Mouse (Mus musculus) limb, embryonic 12.5 days (tissue): ENCODE results near the gene Nwd2. TPM values are rescaled to one million over a fixed set of nuclear protein-coding genes. Genes with fewer than 3 reads are reported as not detected.

Source experiments
- ATAC-seq: fragments of 200-750 bp; cut with Nextera tagmentation; 2 replicates; pipeline ENCODE4 v1.8.0; 2017; ENCODE audit warnings: low read depth, moderate TSS enrichment; ENCODE audit not compliant: insufficient number of reproducible peaks, insufficient read depth, low FRiP score, low TSS enrichment
- H3K27ac ChIP-seq: fragments of 300-500 bp; sonication (generic); 2 replicates; pipeline ENCODE4 v1.5.1; 2016; ENCODE audit warnings: mild to moderate bottlenecking, moderate library complexity
- H3K27me3 ChIP-seq: fragments of 300-500 bp; sonication (generic); 2 replicates; pipeline ENCODE4 v1.6.1; 2016; ENCODE audit warnings: mild to moderate bottlenecking, moderate library complexity
- H3K36me3 ChIP-seq: fragments of 300-500 bp; sonication (generic); 2 replicates; pipeline ENCODE4 v1.6.1; 2016; ENCODE audit warnings: mild to moderate bottlenecking, moderate library complexity
- H3K4me1 ChIP-seq: fragments of 300-500 bp; sonication (generic); replicated peaks from 2 replicates; pipeline ENCODE4 v1.6.1; 2016
- H3K4me2 ChIP-seq: fragments of 300-500 bp; sonication (generic); 2 replicates; pipeline ENCODE4 v1.6.1; 2016; ENCODE audit warnings: mild to moderate bottlenecking, moderate library complexity
- H3K4me3 ChIP-seq: fragments of 300-500 bp; sonication (generic); replicated peaks from 2 replicates; pipeline ENCODE4 v1.5.1; 2016; ENCODE audit warnings: mild to moderate bottlenecking
- H3K9ac ChIP-seq: fragments of 300-500 bp; sonication (generic); replicated peaks from 2 replicates; pipeline ENCODE4 v1.6.1; 2016; ENCODE audit warnings: mild to moderate bottlenecking, moderate library complexity
- H3K9me3 ChIP-seq: fragments of 300-500 bp; sonication (generic); 2 replicates; pipeline ENCODE4 v1.6.1; 2016; ENCODE audit warnings: mild to moderate bottlenecking, moderate library complexity
- WGBS: fragments of 180-500 bp; shearing (Covaris S2); methylation state at CpG from one replicate; pipeline ENCODE4 v1.1.7; 2016; 5-methylcytosine and 5-hydroxymethylcytosine counted together
- polyA plus RNA-seq: library from polyadenylated mRNA; unstranded; fragments of >200 nt; fragmentation: Nextera tagmentation; extraction: Ambion mirVana; gene quantifications from 2 replicates; pipeline ENCODE4 v1.2.1, GENCODE M21; 2016

The Nwd2 gene
- polyA plus RNA-seq: 0.08 and 0.15 TPM in 2 replicates

DNA sequence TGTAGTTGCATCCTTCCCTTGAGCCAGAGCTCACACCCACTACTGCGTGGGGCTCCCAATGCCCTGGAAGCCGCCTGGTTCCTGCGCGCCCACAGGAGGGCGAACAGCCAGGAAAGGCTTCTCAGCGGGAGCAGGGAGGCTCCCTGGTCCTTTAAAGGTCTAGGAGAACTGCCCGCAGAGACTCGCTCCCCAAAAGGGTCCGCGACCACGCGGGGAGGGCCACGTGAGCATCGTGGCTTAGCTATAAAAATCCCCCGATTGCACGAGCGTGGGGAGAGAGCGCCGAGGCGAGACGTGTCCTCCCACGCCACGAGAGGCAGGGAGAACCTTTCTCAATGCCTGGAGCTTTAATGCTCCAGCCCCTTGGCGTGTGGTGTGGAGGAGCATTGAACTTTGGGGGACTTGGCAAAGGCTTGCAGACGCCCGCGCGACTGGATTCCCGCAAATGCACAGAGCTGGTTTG is at the start of gene Nwd2:
TSS of gene Nwd2 (plus strand) at position 33 of the 463 bp plus-strand sequence.
- Histone ChIP-seq H3K4me1 (peaks cover 14% of the 10 kb centered on the region), H3K9ac (peak within 1 kb of the TSS; percentile 47), H3K9me3 (no peaks in the 10 kb centered on the region), H3K4me3 (peak within 1 kb of the TSS; percentile 51), H3K27me3 (peaks cover 52% of the 10 kb centered on the region), H3K36me3 (no peaks in the 10 kb centered on the region), H3K27ac (no peak within 1 kb of the TSS), H3K4me2 (peak within 1 kb of the TSS; percentile 97)
- peak; percentile 24; the same call in 1 of the 2 replicates for ATAC-seq
- 2% methylated on average over 29 of the region's 29 CpGs for WGBS

DNA sequence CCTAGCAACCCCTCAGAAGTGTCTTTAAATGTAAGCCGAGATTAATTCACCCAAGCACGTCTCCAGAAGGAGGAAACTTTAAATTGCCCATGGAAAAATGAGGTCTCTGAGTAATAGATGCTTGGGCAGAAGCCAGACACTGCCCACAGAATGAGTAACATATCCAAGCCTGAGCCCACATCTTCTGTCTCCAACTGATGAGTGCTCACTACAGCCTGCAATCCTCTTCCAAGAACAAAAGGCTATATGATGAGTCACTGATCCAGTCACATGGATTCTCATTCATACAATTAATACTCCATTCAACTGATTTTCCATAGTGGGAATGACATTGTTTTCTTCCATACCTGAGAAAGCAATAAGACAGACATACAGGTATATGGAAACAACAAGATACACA is 41.5 kb upstream of the Nwd2 start:
- H3K4me3 ChIP-seq: no peak overlapping the region
- no peaks in the 10 kb centered on the region for H3K27me3 ChIP-seq
- H3K9ac ChIP-seq: no peak overlapping the region
- no peaks in the 10 kb centered on the region for H3K36me3 ChIP-seq
- H3K9me3 ChIP-seq: no peaks in the 10 kb centered on the region
- 78% methylated on average over 2 of the region's 2 CpGs for WGBS
- no peaks in the 10 kb centered on the region for H3K4me1 ChIP-seq
- H3K4me2 ChIP-seq: no peak overlapping the region
- no peak for ATAC-seq
- no peak overlapping the region for H3K27ac ChIP-seq

- Histone ChIP-seq H3K36me3 (no peaks in the 10 kb centered on the region), H3K27me3 (no peaks in the 10 kb centered on the region), H3K4me1 (no peaks in the 10 kb centered on the region), H3K9me3 (no peaks in the 10 kb centered on the region), H3K27ac (no peak overlapping the region), H3K9ac (no peak overlapping the region), H3K4me2 (no peak overlapping the region), H3K4me3 (no peak overlapping the region)
- WGBS: 78% methylated on average over 3 of the region's 3 CpGs
- ATAC-seq: no peak
Observed at GRCm38 (mm10) chr5:63616792-63617668, 31.9 kb upstream of the Nwd2 start.

DNA sequence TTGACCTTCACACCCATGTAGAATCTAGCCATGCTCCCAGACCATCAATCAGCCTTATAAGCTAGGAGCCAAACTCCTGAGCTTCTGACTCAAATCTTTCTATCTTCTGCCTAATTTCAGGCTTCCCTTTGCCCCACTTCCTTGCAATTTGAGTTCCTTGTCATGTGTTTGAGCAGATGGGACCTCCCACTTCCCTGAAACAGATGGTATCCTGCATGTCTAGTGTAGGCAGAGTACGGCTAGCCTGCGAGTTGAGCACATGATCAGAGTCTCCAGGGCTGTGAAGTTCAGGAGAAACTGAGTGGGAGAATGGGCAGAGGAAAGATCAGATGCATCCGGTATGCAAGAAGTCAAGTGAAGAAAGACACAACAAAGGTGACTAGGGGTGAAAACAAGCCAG is 24.8 kb upstream of the Nwd2 start:
- H3K4me2 ChIP-seq: no peak overlapping the region
- H3K9me3 ChIP-seq: no peaks in the 10 kb centered on the region
- WGBS: 76% methylated on average over 3 of the region's 3 CpGs
- H3K36me3 ChIP-seq: no peaks in the 10 kb centered on the region
- H3K27me3 ChIP-seq: no peaks in the 10 kb centered on the region
- no peak overlapping the region for H3K27ac ChIP-seq
- no peak overlapping the region for H3K4me3 ChIP-seq
- no peak overlapping the region for H3K9ac ChIP-seq
- no peaks in the 10 kb centered on the region for H3K4me1 ChIP-seq
- ATAC-seq: no peak

DNA sequence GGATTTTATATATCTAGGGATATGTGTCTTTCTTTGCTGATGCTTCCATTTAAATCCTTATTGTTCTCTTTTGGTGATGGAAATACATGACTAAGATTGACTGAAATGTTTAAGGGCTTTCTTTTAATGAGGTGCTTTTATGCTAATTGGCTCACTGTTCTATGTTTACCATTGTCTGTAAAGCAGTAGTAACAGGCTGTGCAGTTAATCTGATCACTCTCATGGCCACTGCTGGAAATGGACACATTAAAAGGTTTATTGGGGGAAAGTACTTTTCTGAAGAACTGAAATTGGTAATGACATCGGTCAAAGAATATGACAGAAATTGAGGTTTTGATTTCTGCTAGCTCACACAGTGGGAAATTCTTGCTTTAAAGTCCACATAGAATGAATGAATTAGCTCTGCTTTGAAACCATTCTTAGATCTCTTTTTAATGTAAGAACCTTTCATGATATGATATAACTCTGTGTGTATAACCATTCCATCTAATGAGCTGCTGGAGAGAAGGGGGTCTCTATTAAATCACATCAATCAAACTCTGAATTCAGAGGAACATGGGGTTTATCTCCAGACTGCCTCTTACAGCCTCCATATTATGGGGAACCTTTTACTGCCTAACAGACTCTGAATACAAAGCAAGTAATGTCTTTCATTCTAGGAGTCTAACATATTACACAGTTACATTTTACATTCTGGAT is 20.9 kb upstream of the Nwd2 start:
- H3K9me3 ChIP-seq: no peaks in the 10 kb centered on the region
- H3K36me3 ChIP-seq: no peaks in the 10 kb centered on the region
- no peak for ATAC-seq
- no peaks in the 10 kb centered on the region for H3K4me1 ChIP-seq
- no peak overlapping the region for H3K27ac ChIP-seq
- H3K4me2 ChIP-seq: no peak overlapping the region
- 67% methylated on average over 1 of the region's 1 CpGs for WGBS
- no peaks in the 10 kb centered on the region for H3K27me3 ChIP-seq
- no peak overlapping the region for H3K9ac ChIP-seq
- no peak overlapping the region for H3K4me3 ChIP-seq

DNA sequence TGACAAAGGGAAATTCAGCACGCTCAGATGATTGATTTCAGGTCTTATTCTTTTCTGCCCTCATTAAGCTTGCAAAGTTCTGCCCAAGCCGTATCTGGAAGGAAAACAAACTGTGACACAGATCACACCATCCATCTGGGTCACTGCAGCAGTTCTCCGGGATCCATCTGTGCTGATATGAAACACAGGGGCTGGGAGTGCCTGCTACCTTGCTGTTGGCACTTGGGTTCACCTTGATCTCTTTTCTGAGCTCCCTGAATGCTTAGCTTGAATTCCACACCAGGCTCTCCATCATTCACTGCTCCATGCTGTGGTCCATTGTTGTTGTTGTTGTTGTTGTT is 20.4 kb upstream of the Nwd2 start:
- Histone ChIP-seq H3K9ac (no peak overlapping the region), H3K4me3 (no peak overlapping the region), H3K9me3 (no peaks in the 10 kb centered on the region), H3K4me1 (no peaks in the 10 kb centered on the region), H3K27ac (no peak overlapping the region), H3K27me3 (no peaks in the 10 kb centered on the region), H3K4me2 (no peak overlapping the region), H3K36me3 (no peaks in the 10 kb centered on the region)
- no peak for ATAC-seq
- WGBS: 49% methylated on average over 3 of the region's 3 CpGs

- Histone ChIP-seq H3K4me2 (no peak overlapping the region), H3K9me3 (no peaks in the 10 kb centered on the region), H3K27ac (no peak overlapping the region), H3K27me3 (no peaks in the 10 kb centered on the region), H3K9ac (no peak overlapping the region), H3K4me3 (no peak overlapping the region), H3K36me3 (no peaks in the 10 kb centered on the region), H3K4me1 (no peaks in the 10 kb centered on the region)
- WGBS: 68% methylated on average over 2 of the region's 2 CpGs
- no peak for ATAC-seq
Observed at GRCm38 (mm10) chr5:63634636-63635035, 14.3 kb upstream of the Nwd2 start.

DNA sequence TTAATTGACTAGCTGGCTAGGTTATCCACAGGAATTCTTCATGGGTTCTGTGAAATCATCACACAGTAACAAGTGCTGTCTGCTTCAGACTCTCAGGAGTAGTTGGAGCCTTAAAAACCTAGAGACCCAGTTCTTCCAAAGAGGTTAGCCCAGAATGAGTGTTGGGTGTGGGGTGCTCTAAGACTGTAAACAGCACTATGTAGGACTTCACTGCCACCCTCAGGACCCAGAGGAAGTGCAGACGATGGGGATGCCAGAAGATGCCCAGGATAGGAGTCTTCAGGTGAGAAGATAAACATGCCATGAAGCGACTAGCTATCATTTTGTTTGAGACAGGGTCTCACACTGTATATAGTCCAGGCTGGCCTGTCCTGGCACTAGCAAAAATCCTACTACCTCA is 715 bp upstream of the Nwd2 start:
- 31% methylated on average over 2 of the region's 2 CpGs for WGBS
- H3K4me2 ChIP-seq: no peak overlapping the region
- no peak overlapping the region for H3K4me3 ChIP-seq
- no peaks in the 10 kb centered on the region for H3K9me3 ChIP-seq
- H3K27me3 ChIP-seq: peaks cover 52% of the 10 kb centered on the region
- no peak overlapping the region for H3K27ac ChIP-seq
- H3K9ac ChIP-seq: no peak overlapping the region
- ATAC-seq: no peak
- peaks cover 14% of the 10 kb centered on the region for H3K4me1 ChIP-seq
- no peaks in the 10 kb centered on the region for H3K36me3 ChIP-seq

DNA sequence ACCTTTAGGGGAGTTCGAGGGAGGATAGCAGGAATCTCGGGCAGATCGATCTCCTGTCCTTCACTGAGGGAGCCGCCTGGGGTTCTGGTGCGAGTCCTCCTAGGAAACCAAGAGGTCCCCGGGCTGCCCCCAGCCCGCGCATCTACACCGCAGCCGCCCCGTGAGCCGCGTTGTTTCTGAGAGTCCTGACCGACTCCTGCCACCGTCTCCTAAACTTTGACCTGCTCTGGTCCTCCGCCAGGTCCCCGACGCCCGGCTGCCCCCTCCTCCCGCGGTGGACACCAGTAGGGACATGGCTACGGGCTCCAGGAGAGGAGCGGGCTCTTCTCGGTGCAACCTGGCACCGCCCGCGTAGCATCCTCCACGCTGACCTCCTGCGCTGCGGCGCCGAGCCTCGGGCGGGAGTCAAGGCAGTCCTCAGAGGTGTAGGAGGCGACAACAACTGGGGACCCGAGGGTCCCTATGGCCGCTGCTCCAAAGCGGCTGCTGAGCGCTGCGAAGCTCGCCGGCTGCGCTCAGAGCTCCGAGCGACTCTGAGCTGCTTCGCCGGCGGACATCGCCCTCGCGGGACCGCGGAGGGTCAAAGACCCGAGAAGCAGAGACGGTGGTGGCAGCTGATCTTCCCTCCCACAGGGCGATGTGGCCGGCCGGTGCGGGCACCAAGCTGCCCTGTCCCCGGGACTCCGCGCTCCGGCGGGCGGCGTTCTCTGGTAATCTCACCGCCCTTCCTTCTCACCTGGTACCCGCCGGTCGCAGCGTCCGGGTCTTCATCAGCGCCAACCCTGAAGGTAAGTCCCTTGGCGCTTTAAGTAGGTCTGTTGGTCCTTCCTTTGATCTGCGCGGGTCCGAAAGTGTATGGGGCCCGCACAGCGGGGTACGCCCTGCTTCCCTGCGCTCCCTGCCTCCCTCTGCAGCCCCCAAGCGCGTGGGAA is 897 bp downstream of the Nwd2 start:
- Histone ChIP-seq H3K4me2 (peak overlapping the region; percentile 97), H3K9ac (peak overlapping the region; percentile 47), H3K36me3 (no peaks in the 10 kb centered on the region), H3K4me3 (peak overlapping the region; percentile 51), H3K27ac (no peak overlapping the region), H3K27me3 (peaks cover 52% of the 10 kb centered on the region), H3K4me1 (peaks cover 14% of the 10 kb centered on the region), H3K9me3 (no peaks in the 10 kb centered on the region)
- peak; percentile 66; the same call in 1 of the 2 replicates for ATAC-seq
- WGBS: under 1% methylated on average over 83 of the region's 83 CpGs

DNA sequence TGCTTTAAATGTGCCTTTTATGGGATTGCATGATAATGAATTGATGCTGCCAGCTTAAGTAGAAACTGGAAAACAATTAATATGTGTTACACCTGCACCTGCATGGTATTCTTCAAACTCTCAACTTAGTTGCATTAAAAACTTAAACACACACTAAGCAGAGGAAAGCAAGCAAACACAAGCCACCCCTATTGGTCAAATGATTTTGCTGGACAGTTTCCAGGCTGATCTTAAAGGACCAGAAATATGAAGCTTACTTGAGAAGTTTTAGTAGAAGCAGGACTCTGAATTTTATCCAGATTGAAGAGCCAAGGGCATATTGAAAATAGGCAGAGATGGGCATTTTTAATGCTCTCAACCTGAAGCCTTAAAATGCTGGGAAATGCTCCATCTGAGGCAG is 2.9 kb downstream of the Nwd2 start:
- no peak overlapping the region for H3K4me2 ChIP-seq
- H3K27me3 ChIP-seq: peaks cover 52% of the 10 kb centered on the region
- H3K27ac ChIP-seq: no peak overlapping the region
- H3K4me1 ChIP-seq: peaks cover 14% of the 10 kb centered on the region
- H3K9ac ChIP-seq: no peak overlapping the region
- no peak for ATAC-seq
- no peaks in the 10 kb centered on the region for H3K36me3 ChIP-seq
- H3K4me3 ChIP-seq: no peak overlapping the region
- H3K9me3 ChIP-seq: no peaks in the 10 kb centered on the region

DNA sequence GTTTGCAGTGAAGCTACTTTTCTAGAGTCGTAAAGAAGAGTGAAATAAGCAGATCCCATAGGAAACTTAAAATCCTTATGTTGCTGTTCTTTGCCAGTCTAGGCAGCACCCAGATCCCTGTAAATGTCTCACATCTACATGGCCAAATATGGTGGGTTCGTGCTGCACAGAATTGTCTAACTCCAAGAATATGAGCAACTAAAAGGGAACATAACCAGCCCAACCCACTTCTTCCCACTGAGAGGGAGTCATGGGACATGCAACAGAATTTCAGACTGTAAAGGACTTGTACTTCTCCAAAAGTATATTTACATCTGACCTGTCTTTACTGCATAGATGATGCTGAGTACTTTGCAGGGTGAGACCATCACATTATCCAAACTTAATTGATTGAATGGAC is 3.8 kb downstream of the Nwd2 start:
- Histone ChIP-seq H3K27me3 (peaks cover 48% of the 10 kb centered on the region), H3K27ac (no peak overlapping the region), H3K9me3 (no peaks in the 10 kb centered on the region), H3K9ac (no peak overlapping the region), H3K4me2 (no peak overlapping the region), H3K4me1 (peaks cover 14% of the 10 kb centered on the region), H3K36me3 (no peaks in the 10 kb centered on the region), H3K4me3 (no peak overlapping the region)
- WGBS: 82% methylated on average over 2 of the region's 2 CpGs
- ATAC-seq: no peak
